Mouse (Mus musculus) macrophage (primary cell): ENCODE measurements at regions not wholly inside any gene's neighbourhood (a gene's known extent, or its start where the extent isn't known, plus 50 kb on each side); places are given as distances from the start of the nearest gene placed in this dataset.

Experiments used
- H3K27ac ChIP-seq: fragments of 350-480 bp; formaldehyde crosslinking; 2 replicates; pipeline ENCODE4 v1.9.0; 2021
- H3K36me3 ChIP-seq: fragments of 350-480 bp; formaldehyde crosslinking; 2 replicates; pipeline ENCODE4 v1.9.0; 2021; ENCODE audit errors: inconsistent target
- H3K4me3 ChIP-seq: fragments of 350-480 bp; formaldehyde crosslinking; 2 replicates; pipeline ENCODE4 v1.9.0; 2021; ENCODE audit errors: inconsistent target
- H3K79me2 ChIP-seq: fragments of 350-480 bp; formaldehyde crosslinking; 2 replicates; pipeline ENCODE4 v1.9.0; 2021; ENCODE audit errors: inconsistent target
- whole genome bisulfite sequencing: methylation state at CpG from one replicate; pipeline ENCODE4 v1.1.7; 2026; ENCODE audit warnings: inconsistent platforms; ENCODE audit not compliant: missing documents; 5-methylcytosine and 5-hydroxymethylcytosine counted together

GRCm38 (mm10) chr7:75063816-75064215, 245.2 kb downstream of the Sv2b start:
- Histone ChIP-seq H3K79me2 (no peaks in the 10 kb centered on the region), H3K4me3 (no peak overlapping the region), H3K27ac (no peak overlapping the region), H3K36me3 (no peaks in the 10 kb centered on the region)
- WGBS: 100% methylated on average over 2 of the region's 2 CpGs

DNA sequence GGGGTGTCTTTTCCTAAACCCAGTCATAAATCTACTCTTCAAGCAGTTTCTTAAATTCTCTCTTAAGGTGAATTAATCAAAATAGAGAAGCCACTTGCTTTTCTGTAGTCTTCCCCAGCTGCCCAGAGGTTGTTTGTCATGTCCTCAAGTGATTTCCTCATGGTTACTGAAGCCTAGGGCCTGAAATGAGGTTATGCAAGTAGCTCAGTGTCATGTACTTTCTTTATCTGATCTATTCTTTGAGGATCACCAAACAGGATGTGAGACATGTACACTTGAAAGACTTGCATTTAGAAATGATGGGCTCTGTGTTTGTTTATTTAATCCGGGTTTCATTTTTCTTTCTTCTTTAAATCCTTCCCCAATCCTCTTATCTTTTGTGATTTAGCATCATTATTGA, 258.8 kb downstream of the Sv2b start:
- 75% methylated on average over 1 of the region's 1 CpGs for WGBS
- no peak overlapping the region for H3K27ac ChIP-seq
- H3K4me3 ChIP-seq: no peak overlapping the region
- H3K79me2 ChIP-seq: no peaks in the 10 kb centered on the region
- no peaks in the 10 kb centered on the region for H3K36me3 ChIP-seq

- Histone ChIP-seq H3K4me3 (no peak overlapping the region), H3K27ac (no peak overlapping the region), H3K36me3 (no peaks in the 10 kb centered on the region), H3K79me2 (no peaks in the 10 kb centered on the region)
- 86% methylated on average over 5 of the region's 5 CpGs for WGBS
Observed at GRCm38 (mm10) chr7:75049751-75050150, 259.3 kb downstream of the Sv2b start.

DNA sequence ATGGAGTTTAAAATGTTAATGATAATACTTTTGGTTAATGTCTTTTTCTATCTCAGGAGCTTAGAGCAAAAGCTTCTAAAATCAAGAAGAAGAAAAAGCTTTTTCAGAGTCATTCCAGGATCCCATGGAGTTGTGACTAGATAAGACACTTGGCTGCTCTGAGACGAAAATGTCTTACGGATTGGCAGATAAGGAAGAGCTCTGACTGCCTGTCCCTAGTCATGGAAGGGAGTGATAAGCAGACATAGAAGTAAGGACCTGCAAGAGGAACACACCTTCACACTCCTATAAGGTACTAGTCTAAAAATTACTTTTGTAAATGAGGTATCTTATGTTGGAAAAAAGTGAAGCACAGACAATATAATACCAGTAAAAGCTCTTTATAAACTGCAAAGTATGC, 260.2 kb downstream of the Sv2b start:
- 94% methylated on average over 2 of the region's 2 CpGs for WGBS
- Histone ChIP-seq H3K36me3 (no peaks in the 10 kb centered on the region), H3K27ac (no peak overlapping the region), H3K79me2 (no peaks in the 10 kb centered on the region), H3K4me3 (no peak overlapping the region)

DNA sequence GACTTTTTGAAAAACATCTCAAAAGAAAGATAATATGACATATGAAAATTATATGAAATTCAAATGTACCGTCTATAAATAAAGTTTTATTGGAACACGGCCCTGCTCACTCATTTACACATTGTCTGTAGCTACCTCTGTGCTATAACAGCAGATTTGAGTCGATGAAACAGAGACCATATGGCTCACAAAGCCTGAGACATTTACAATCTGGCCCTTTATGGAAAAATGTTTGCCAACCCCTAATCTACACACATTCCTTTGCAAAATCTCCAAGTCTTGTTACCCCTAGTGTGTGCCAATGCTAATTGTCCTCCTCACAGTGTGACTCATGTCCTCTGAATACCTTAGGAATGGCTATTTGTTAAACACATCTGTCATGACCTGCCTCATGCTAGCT, 261.2 kb downstream of the Sv2b start:
- Histone ChIP-seq H3K27ac (no peak overlapping the region), H3K36me3 (no peaks in the 10 kb centered on the region)
- WGBS: 78% methylated on average over 3 of the region's 3 CpGs

GRCm38 (mm10) chr7:75040871-75041270, 268.2 kb downstream of the Sv2b start:
- Histone ChIP-seq H3K36me3 (no peaks in the 10 kb centered on the region), H3K79me2 (no peaks in the 10 kb centered on the region), H3K4me3 (no peak overlapping the region), H3K27ac (no peak overlapping the region)
- whole genome bisulfite sequencing: 93% methylated on average over 6 of the region's 6 CpGs

More for the DNA sequence above, 261.2 kb downstream of the Sv2b start:
- Histone ChIP-seq H3K79me2 (no peaks in the 10 kb centered on the region), H3K4me3 (no peak overlapping the region)

DNA sequence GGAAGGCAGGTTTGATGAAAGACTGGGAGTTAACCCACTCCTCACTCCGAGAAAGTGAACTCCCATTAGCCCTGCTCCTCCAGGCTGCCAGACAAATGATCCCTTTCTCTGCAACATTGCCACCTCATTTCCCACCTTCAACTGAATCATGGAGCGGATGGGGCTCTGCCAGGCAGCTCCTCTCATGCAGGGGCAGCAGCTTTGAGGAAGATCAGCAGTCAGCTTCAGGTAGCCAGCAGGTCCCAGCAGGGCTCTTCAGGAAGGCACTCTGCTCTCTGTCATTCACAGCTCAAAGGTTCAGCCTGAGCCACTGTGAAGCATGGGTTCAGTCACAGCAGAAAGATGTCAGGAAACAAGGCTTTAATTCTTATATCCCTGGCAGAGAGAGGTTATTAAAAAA, 282.9 kb downstream of the Sv2b start:
- WGBS: 78% methylated on average over 2 of the region's 2 CpGs
- Histone ChIP-seq H3K4me3 (no peak overlapping the region), H3K79me2 (no peaks in the 10 kb centered on the region), H3K27ac (no peak overlapping the region), H3K36me3 (no peaks in the 10 kb centered on the region)

DNA sequence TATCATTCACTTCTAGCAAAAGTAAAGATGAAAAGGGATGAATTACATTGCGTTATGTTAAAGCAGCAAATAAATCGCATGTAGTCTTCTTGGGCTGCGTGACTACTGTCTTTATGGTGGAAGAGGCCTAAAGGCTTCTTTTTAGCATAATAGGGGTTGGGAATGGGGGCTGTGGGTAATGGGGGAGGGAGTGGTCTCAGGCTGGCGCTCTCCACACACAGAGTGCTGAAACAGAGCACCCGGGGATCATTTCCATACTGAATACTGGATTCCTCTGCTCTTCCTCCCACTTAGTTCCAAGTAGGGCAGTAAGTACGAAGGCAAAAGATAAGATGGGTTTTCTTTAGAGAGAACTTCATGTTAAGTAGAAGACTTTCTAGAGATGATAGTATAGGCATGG, 287.1 kb downstream of the Sv2b start:
- no peaks in the 10 kb centered on the region for H3K79me2 ChIP-seq
- no peak overlapping the region for H3K4me3 ChIP-seq
- no peaks in the 10 kb centered on the region for H3K36me3 ChIP-seq
- WGBS: 78% methylated on average over 6 of the region's 6 CpGs
- H3K27ac ChIP-seq: no peak overlapping the region

DNA sequence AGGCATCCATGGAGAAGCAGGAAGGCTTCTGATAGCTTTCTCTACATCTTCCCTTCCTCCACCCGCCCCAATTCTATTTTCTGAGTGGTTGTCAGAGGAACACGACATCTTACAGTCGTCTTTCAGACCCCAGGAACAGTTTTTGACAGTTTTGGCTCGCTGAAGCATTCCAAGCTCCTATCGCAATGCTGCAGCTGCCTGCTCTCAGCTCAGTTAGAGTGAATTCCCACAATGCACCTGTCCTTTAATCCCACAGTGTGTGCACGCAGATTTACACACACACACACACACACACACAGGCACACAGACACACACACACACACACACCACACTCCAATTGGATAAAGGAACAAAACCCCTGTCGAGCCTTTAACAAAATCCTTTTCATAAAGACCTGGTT, 290.4 kb downstream of the Sv2b start:
- Histone ChIP-seq H3K79me2 (no peaks in the 10 kb centered on the region), H3K36me3 (no peaks in the 10 kb centered on the region), H3K4me3 (no peak overlapping the region), H3K27ac (no peak overlapping the region)
- WGBS: 70% methylated on average over 5 of the region's 7 CpGs

- no peak overlapping the region for H3K4me3 ChIP-seq
- no peaks in the 10 kb centered on the region for H3K79me2 ChIP-seq
- no peak overlapping the region for H3K27ac ChIP-seq
- H3K36me3 ChIP-seq: no peaks in the 10 kb centered on the region
- 87% methylated on average over 2 of the region's 2 CpGs for WGBS
Observed at GRCm38 (mm10) chr7:75008481-75008880, 300.6 kb downstream of the Sv2b start.

- 12% methylated on average over 2 of the region's 2 CpGs for WGBS
- no peaks in the 10 kb centered on the region for H3K36me3 ChIP-seq
- no peak overlapping the region for H3K27ac ChIP-seq
- no peaks in the 10 kb centered on the region for H3K79me2 ChIP-seq
- H3K4me3 ChIP-seq: no peak overlapping the region
Observed at GRCm38 (mm10) chr7:74990198-74990597, 318.9 kb downstream of the Sv2b start.

DNA sequence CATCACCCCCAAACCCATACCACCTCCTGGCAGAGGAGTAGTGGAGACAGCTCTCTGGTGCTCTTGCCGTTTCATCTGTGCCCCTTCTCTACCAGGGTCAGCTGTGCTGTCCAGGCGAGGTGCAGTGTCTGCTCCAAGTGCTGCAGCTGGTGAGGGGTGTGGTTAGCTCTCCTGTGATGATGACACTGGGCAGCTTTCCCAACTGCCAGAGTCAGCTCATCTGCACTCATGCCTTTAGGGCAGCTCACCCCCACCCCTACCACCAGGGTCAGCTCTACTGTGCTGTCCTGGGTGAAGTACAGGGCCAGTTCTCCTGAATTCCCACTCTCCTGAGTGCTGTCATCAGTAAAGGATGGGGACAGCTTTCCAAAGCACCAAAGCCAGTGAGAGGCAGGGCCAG, 329.6 kb downstream of the Sv2b start:
- no peak overlapping the region for H3K27ac ChIP-seq
- H3K4me3 ChIP-seq: no peak overlapping the region
- WGBS: 75% methylated on average over 2 of the region's 2 CpGs
- no peaks in the 10 kb centered on the region for H3K79me2 ChIP-seq
- H3K36me3 ChIP-seq: no peaks in the 10 kb centered on the region

DNA sequence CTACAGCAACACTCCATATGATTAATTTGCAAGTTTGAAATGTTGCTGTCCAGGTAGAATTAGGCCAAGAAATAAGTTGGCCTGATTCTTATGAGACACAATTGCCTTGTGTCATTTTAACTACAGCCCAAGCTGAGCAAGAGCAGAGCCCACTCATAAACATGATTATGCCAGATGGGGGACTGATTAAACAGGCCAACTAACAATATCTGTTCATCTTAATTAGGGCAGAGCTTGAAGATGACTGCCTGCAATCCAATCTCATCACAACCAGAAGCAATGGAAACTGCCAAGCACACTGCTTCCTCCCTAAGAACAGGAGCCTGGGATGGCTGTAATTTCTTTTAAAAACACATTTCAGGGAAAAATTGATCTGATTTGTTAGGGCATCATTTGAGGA, 333.1 kb downstream of the Sv2b start:
- H3K36me3 ChIP-seq: no peaks in the 10 kb centered on the region
- H3K4me3 ChIP-seq: no peak overlapping the region
- no peak overlapping the region for H3K27ac ChIP-seq
- no peaks in the 10 kb centered on the region for H3K79me2 ChIP-seq

GRCm38 (mm10) chr7:74974448-74974847, 334.6 kb downstream of the Sv2b start:
- H3K79me2 ChIP-seq: no peaks in the 10 kb centered on the region
- H3K27ac ChIP-seq: no peak overlapping the region
- no peak overlapping the region for H3K4me3 ChIP-seq
- WGBS: 31% methylated on average over 3 of the region's 3 CpGs
- H3K36me3 ChIP-seq: no peaks in the 10 kb centered on the region

DNA sequence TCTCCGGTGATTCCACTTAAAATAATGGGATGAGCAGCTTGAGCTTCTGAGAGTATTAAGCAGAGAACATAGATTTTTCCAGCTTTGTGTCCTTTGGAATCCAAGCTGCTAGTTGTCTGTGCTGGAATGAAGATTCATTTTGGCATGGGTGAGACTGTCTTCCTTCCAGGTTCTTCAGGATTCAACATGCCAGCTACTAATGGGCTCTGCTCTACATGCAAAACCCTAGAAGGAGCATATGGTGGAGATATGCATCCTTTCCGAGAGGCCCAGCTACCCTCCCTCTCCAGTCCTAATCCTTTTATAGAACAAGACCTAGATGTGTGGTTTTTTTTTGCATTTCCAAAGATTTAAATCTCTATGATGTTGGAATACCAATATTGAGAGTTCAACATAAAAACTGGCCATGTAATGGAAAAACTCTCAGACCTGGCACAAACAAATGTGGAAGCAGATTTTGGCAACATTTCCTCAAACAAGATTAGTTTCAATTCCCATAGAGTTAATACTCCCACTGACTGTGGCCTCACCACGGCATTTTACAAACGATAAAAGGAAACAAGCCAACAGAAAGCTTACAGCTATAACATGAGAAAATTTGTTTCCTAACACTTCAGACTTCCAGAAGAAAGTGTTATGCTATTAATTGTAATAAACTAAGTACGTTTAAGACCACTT, 364.5 kb downstream of the Sv2b start:
- H3K79me2 ChIP-seq: no peaks in the 10 kb centered on the region
- H3K4me3 ChIP-seq: no peak overlapping the region
- H3K36me3 ChIP-seq: no peaks in the 10 kb centered on the region
- 28% methylated on average over 5 of the region's 5 CpGs for WGBS
- H3K27ac ChIP-seq: no peak overlapping the region

DNA sequence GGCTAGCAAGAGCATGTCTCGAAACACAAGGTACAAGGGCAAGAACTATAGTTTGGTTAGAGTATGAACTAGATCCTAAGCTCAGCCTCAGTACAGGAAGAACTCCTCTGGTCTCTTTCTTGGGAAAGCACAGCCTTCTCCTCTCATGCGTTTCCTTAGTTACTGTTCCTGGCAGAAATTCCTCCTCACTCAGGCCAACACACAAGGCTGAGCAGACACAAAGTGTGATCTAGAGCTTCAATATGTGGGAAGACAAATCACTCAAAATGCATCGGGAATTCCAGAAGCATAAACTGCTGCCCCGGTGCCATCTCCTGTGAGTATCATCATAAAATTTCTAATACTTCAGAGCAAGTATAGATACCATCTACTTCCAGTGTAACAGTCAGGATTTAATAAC, 366.1 kb downstream of the Sv2b start:
- Histone ChIP-seq H3K4me3 (no peak overlapping the region), H3K27ac (no peak overlapping the region), H3K79me2 (no peaks in the 10 kb centered on the region), H3K36me3 (no peaks in the 10 kb centered on the region)
- 86% methylated on average over 4 of the region's 4 CpGs for WGBS
